Mouse (Mus musculus): ENCODE results near the gene Zbtb8a.
A peak's percentile ranks its signal among the peaks of the same experiment; 100 is the strongest.
"Not testable (repeated sequence)": the region's sequence is repeated elsewhere in the genome, so short reads cannot be mapped to it uniquely, and the experiment has no call there.

The Zbtb8a gene

GRCm38 (mm10) chr4:129377601-129378390 is at the start of gene Zbtb8a:
TSS of gene Zbtb8a (minus strand) at chr4:129378116.
- DNase-seq (ENCODE audit: low read depth, low spot score): peak; percentile 43

- DNase-seq (ENCODE audit: low read depth, low spot score): no peak
Observed at GRCm38 (mm10) chr4:129418321-129418720, 40.4 kb upstream of the Zbtb8a start.

- DNase-seq (ENCODE audit: low read depth, low spot score): no peak
Observed at GRCm38 (mm10) chr4:129416478-129416877, 38.6 kb upstream of the Zbtb8a start.

- no peak for DNase-seq (ENCODE audit: low read depth, low spot score)
Observed at GRCm38 (mm10) chr4:129415892-129416291, 38.0 kb upstream of the Zbtb8a start.

- no peak for DNase-seq (ENCODE audit: low read depth, low spot score)
Observed at GRCm38 (mm10) chr4:129410991-129411390, 33.1 kb upstream of the Zbtb8a start.

- DNase-seq (ENCODE audit: low read depth, low spot score): not testable (repeated sequence)
Observed at GRCm38 (mm10) chr4:129410532-129410931, 32.6 kb upstream of the Zbtb8a start.

- no peak for DNase-seq (ENCODE audit: low read depth, low spot score)
Observed at GRCm38 (mm10) chr4:129406447-129406846, 28.5 kb upstream of the Zbtb8a start.

GRCm38 (mm10) chr4:129399813-129400212 is 21.9 kb upstream of the Zbtb8a start:
- no peak for DNase-seq (ENCODE audit: low read depth, low spot score)

- DNase-seq (ENCODE audit: low read depth, low spot score): no peak
Observed at GRCm38 (mm10) chr4:129396960-129397359, 19.0 kb upstream of the Zbtb8a start.

- no peak for DNase-seq (ENCODE audit: low read depth, low spot score)
Observed at GRCm38 (mm10) chr4:129394089-129394870, 16.4 kb upstream of the Zbtb8a start.

- DNase-seq (ENCODE audit: low read depth, low spot score): no peak
Observed at GRCm38 (mm10) chr4:129390936-129391557, 13.1 kb upstream of the Zbtb8a start.

GRCm38 (mm10) chr4:129390216-129390743 is 12.4 kb upstream of the Zbtb8a start:
- DNase-seq (ENCODE audit: low read depth, low spot score): no peak

GRCm38 (mm10) chr4:129388404-129388803 is 10.5 kb upstream of the Zbtb8a start:
- no peak for DNase-seq (ENCODE audit: low read depth, low spot score)

GRCm38 (mm10) chr4:129386989-129387388 is 9.1 kb upstream of the Zbtb8a start:
- DNase-seq (ENCODE audit: low read depth, low spot score): no peak

- no peak for DNase-seq (ENCODE audit: low read depth, low spot score)
Observed at GRCm38 (mm10) chr4:129386269-129386946, 8.5 kb upstream of the Zbtb8a start.

- no peak for DNase-seq (ENCODE audit: low read depth, low spot score)
Observed at GRCm38 (mm10) chr4:129385685-129386084, 7.8 kb upstream of the Zbtb8a start.

- no peak for DNase-seq (ENCODE audit: low read depth, low spot score)
Observed at GRCm38 (mm10) chr4:129384440-129384839, 6.5 kb upstream of the Zbtb8a start.

- no peak for DNase-seq (ENCODE audit: low read depth, low spot score)
Observed at GRCm38 (mm10) chr4:129383586-129383985, 5.7 kb upstream of the Zbtb8a start.

GRCm38 (mm10) chr4:129382488-129382887 is 4.6 kb upstream of the Zbtb8a start:
- no peak for DNase-seq (ENCODE audit: low read depth, low spot score)

GRCm38 (mm10) chr4:129382029-129382428 is 4.1 kb upstream of the Zbtb8a start:
- no peak for DNase-seq (ENCODE audit: low read depth, low spot score)

GRCm38 (mm10) chr4:129381148-129381547 is 3.2 kb upstream of the Zbtb8a start:
- DNase-seq (ENCODE audit: low read depth, low spot score): no peak
